Mouse (Mus musculus) midbrain, embryonic 14.5 days (tissue): Measurements from ENCODE around the gene Sycp1. TPM values are rescaled to one million over a fixed set of nuclear protein-coding genes. Genes with fewer than 3 reads are reported as not detected.

Experiments
- ATAC-seq: fragments of 200-750 bp; cut with Nextera tagmentation; 2 replicates; pipeline ENCODE4 v1.8.0; 2017; ENCODE audit warnings: moderate number of reproducible peaks, moderate library complexity; ENCODE audit not compliant: low FRiP score, low TSS enrichment
- DNase-seq: peaks from one replicate; pipeline ENCODE4 v3.0.0-alpha.2; 2015
- H3K27ac ChIP-seq: fragments of 300-500 bp; sonication (generic); replicated peaks from 2 replicates; pipeline ENCODE4 v1.5.1; 2014; ENCODE audit warnings: mild to moderate bottlenecking, low read depth, low read length, moderate library complexity
- H3K27me3 ChIP-seq: fragments of 300-500 bp; sonication (generic); 2 replicates; pipeline ENCODE4 v1.6.1; 2014; ENCODE audit warnings: low read length, control low read depth, mixed read lengths; ENCODE audit not compliant: control insufficient read depth, insufficient read depth
- H3K36me3 ChIP-seq: fragments of 300-500 bp; sonication (generic); 2 replicates; pipeline ENCODE4 v1.6.1; 2014; ENCODE audit warnings: low read length, control low read depth; ENCODE audit not compliant: control insufficient read depth, insufficient read depth
- H3K4me1 ChIP-seq: fragments of 300-500 bp; sonication (generic); 2 replicates; pipeline ENCODE4 v1.6.1; 2014; ENCODE audit warnings: mild to moderate bottlenecking, antibody characterized with exemption, low read length, control low read depth; ENCODE audit not compliant: control insufficient read depth, insufficient read depth
- H3K4me2 ChIP-seq: fragments of 300-500 bp; sonication (generic); 2 replicates; pipeline ENCODE4 v1.6.1; 2014; ENCODE audit warnings: mild to moderate bottlenecking, low read length, moderate library complexity
- H3K4me3 ChIP-seq: fragments of 300-500 bp; sonication (generic); replicated peaks from 2 replicates; pipeline ENCODE4 v1.5.1; 2014; ENCODE audit warnings: low read depth, low read length
- H3K9ac ChIP-seq: fragments of 300-500 bp; sonication (generic); replicated peaks from 2 replicates; pipeline ENCODE4 v1.6.1; 2014; ENCODE audit warnings: mild to moderate bottlenecking, low read length, moderate library complexity
- H3K9me3 ChIP-seq: fragments of 300-500 bp; sonication (generic); 2 replicates; pipeline ENCODE4 v1.6.1; 2016; ENCODE audit warnings: low read length, control low read depth, mixed read lengths; ENCODE audit not compliant: control insufficient read depth
- WGBS: fragments of 180-500 bp; shearing (Covaris S2); extraction: QIAGEN DNeasy Blood & Tissue Kit; methylation state at CpG from one replicate; pipeline ENCODE4 v1.1.7; 2014; 5-methylcytosine and 5-hydroxymethylcytosine counted together
- polyA plus RNA-seq: library from polyadenylated mRNA; unstranded; fragments of >200 nt; fragmentation: Nextera tagmentation; extraction: Ambion mirVana; gene quantifications from 2 replicates; pipeline ENCODE4 v1.2.1, GENCODE M21; 2014

Sycp1 gene
- not detected in 2 replicates for polyA plus RNA-seq

DNA sequence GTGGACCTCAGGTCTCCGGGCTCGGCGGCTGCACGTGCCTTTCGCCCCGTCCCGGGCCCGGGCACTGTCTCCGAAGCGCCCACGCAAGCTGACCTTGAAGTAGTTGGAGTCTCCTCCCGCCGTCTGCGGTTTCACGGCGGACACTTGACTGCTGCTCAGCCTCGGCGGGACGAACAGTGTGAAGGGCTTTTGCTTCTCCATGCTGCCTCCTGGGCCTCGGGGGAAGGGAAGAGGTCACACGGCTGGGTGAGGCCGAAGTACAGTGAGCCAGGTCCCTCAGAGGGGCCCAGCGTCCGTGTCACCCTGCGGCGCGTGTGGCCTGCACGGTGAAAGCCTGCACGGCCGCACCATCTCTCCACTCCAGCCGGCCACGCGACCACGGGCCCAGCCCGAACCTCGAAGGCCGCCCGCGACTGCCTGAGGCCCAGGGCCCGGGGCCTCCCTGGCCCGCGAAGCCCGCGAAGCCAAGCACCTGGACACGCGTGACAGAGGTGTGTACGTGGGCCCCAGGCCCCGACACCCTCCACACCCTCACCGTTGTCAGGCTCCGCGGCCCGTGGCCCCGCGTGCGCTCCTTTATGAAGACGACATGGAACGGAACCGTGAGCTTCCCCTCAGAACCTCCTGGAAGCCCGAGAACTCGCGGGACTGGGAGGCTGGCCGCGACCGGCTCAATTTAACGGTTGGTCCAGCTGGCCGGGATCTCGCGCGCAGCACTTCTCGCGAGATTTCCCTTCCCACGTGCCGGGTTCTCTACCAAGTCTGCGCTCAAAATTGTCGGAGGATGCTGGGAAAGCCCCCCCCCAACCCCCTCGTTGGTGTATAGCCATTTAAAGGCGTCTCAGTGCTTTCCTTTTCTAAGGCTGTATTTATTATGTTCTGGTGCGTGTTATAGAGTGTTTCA is at the start of gene Sycp1:
Gene Sycp1 (minus strand): TSS at position 650 of the 904 bp plus-strand sequence.
- DNase-seq (no peak), ATAC-seq (no peak)
- no peaks in the 10 kb centered on the region for H3K36me3 ChIP-seq
- H3K9me3 ChIP-seq: 0 out of 2 replicates have a peak, but pooled peaks cover 4% of the 10 kb centered on the region
- H3K27me3 ChIP-seq: no peaks in the 10 kb centered on the region
- no peak within 1 kb of the TSS for H3K27ac ChIP-seq
- H3K4me1 ChIP-seq: no peaks in the 10 kb centered on the region
- no peak within 1 kb of the TSS for H3K4me3 ChIP-seq
- no peak within 1 kb of the TSS for H3K4me2 ChIP-seq
- WGBS: 96% methylated on average over 78 of the region's 78 CpGs
- H3K9ac ChIP-seq: no peak within 1 kb of the TSS

GRCm38 (mm10) chr3:102980349-102980736 is 44.4 kb upstream of the Sycp1 start:
- DNase-seq: no peak
- peak overlapping the region; percentile 51 for H3K9ac ChIP-seq
- H3K27ac ChIP-seq: peak overlapping the region; percentile 91
- 0 out of 2 replicates have a peak, but pooled peaks have one; percentile 24 for ATAC-seq
- no peaks in the 10 kb centered on the region for H3K9me3 ChIP-seq
- 0 out of 2 replicates have a peak overlapping the region, but pooled peaks have one; percentile 14 for H3K4me3 ChIP-seq
- H3K27me3 ChIP-seq: no peaks in the 10 kb centered on the region
- no peaks in the 10 kb centered on the region for H3K36me3 ChIP-seq
- 0 out of 2 replicates have a peak, but pooled peaks cover 8% of the 10 kb centered on the region for H3K4me1 ChIP-seq
- 11% methylated on average over 3 of the region's 3 CpGs for whole genome bisulfite sequencing
- peak overlapping the region; percentile 54 for H3K4me2 ChIP-seq

- 0 out of 2 replicates have a peak overlapping the region, but pooled peaks have one; percentile 14 for H3K4me3 ChIP-seq
Observed at GRCm38 (mm10) chr3:102979550-102980348, 43.8 kb upstream of the Sycp1 start.

GRCm38 (mm10) chr3:102976906-102977305 is 41.0 kb upstream of the Sycp1 start:
- no peak for DNase-seq
- H3K4me3 ChIP-seq: no peak overlapping the region
- no peak overlapping the region for H3K4me2 ChIP-seq
- H3K36me3 ChIP-seq: no peaks in the 10 kb centered on the region
- 84% methylated on average over 4 of the region's 4 CpGs for WGBS
- no peak for ATAC-seq
- H3K4me1 ChIP-seq: 0 out of 2 replicates have a peak, but pooled peaks cover 8% of the 10 kb centered on the region
- H3K9me3 ChIP-seq: no peaks in the 10 kb centered on the region
- H3K27ac ChIP-seq: no peak overlapping the region
- H3K9ac ChIP-seq: no peak overlapping the region
- no peaks in the 10 kb centered on the region for H3K27me3 ChIP-seq

More at GRCm38 (mm10) chr3:102979550-102980348, 43.8 kb upstream of the Sycp1 start:
- Histone ChIP-seq H3K9ac (peak overlapping the region; percentile 51), H3K4me1 (0 out of 2 replicates have a peak, but pooled peaks cover 8% of the 10 kb centered on the region), H3K9me3 (no peaks in the 10 kb centered on the region), H3K36me3 (no peaks in the 10 kb centered on the region), H3K4me2 (peak overlapping the region; percentile 54), H3K27me3 (no peaks in the 10 kb centered on the region), H3K27ac (peak overlapping the region; percentile 91)
- peak; percentile 97 for ATAC-seq
- peak; percentile 88 for DNase-seq
- 3% methylated on average over 10 of the region's 10 CpGs for WGBS

GRCm38 (mm10) chr3:102970508-102970907 is 34.6 kb upstream of the Sycp1 start:
- Histone ChIP-seq H3K4me2 (no peak overlapping the region), H3K36me3 (no peaks in the 10 kb centered on the region), H3K9me3 (no peaks in the 10 kb centered on the region), H3K27ac (no peak overlapping the region), H3K4me1 (no peaks in the 10 kb centered on the region), H3K4me3 (no peak overlapping the region), H3K9ac (no peak overlapping the region), H3K27me3 (no peaks in the 10 kb centered on the region)
- DNase-seq: no peak
- ATAC-seq: no peak
- WGBS: 89% methylated on average over 3 of the region's 3 CpGs

DNA sequence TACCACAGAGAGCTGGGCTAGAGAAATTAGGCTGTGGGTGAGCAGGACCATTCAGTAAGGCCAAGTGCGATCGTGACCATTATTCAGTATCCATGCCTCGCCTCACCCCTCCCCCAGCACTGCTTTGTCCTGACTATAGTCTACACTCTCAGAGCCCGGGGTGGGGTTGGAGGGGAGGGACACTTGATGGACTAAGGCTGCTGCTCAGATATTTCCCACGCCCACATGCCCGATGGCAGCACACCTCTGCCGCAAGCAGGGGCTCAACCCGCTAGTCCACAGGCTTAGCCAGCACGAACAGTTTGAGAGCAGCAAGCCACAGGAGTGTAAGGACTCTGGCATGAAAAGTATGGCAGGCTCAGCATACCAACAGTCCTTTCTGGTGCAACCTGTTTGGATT is 34.2 kb upstream of the Sycp1 start:
- no peak overlapping the region for H3K4me3 ChIP-seq
- no peak overlapping the region; the same call in 1 of the 2 replicates for H3K27ac ChIP-seq
- H3K36me3 ChIP-seq: no peaks in the 10 kb centered on the region
- DNase-seq (peak; percentile 24), ATAC-seq (peak; percentile 34; the same call in 1 of the 2 replicates)
- H3K4me1 ChIP-seq: no peaks in the 10 kb centered on the region
- WGBS: 43% methylated on average over 9 of the region's 9 CpGs
- H3K9ac ChIP-seq: no peak overlapping the region
- 0 out of 2 replicates have a peak overlapping the region, but pooled peaks have one; percentile 17 for H3K4me2 ChIP-seq
- H3K27me3 ChIP-seq: no peaks in the 10 kb centered on the region
- no peaks in the 10 kb centered on the region for H3K9me3 ChIP-seq

DNA sequence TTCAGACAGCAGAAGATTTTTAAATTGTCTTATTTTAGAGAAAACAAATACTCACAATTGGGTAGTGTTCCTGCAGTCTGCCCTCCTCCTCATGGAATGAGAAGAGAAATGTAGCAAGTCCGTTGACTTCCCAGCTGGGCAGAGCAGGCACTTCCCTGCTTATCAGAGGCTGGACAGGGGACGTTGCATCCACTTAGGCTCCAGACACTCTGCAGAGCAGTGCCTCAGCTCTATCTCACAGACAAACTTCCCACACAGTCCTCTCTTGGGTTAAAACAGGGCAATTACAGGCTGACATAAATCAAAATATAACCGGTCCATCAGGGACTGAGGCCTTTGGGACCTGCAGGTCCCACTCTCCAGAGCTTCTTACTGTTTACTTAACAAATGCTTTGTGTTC is 28.1 kb upstream of the Sycp1 start, which contains the start of gene Nr1h5:
Gene Nr1h5 (minus strand): TSS at position 101 of the 400 bp plus-strand sequence.
- H3K4me1 ChIP-seq: no peaks in the 10 kb centered on the region
- ATAC-seq: no peak
- no peaks in the 10 kb centered on the region for H3K9me3 ChIP-seq
- H3K9ac ChIP-seq: no peak within 1 kb of the TSS
- H3K27me3 ChIP-seq: no peaks in the 10 kb centered on the region
- no peak for DNase-seq
- no peaks in the 10 kb centered on the region for H3K36me3 ChIP-seq
- H3K4me3 ChIP-seq: no peak within 1 kb of the TSS
- H3K4me2 ChIP-seq: no peak within 1 kb of the TSS
- no peak within 1 kb of the TSS for H3K27ac ChIP-seq
- WGBS: 64% methylated on average over 3 of the region's 3 CpGs

GRCm38 (mm10) chr3:102955596-102955995 is 19.7 kb upstream of the Sycp1 start:
- no peak overlapping the region for H3K4me3 ChIP-seq
- H3K9ac ChIP-seq: no peak overlapping the region
- DNase-seq (no peak), ATAC-seq (no peak)
- H3K4me2 ChIP-seq: no peak overlapping the region
- no peaks in the 10 kb centered on the region for H3K9me3 ChIP-seq
- no peaks in the 10 kb centered on the region for H3K36me3 ChIP-seq
- H3K27me3 ChIP-seq: no peaks in the 10 kb centered on the region
- no peak overlapping the region for H3K27ac ChIP-seq
- no peaks in the 10 kb centered on the region for H3K4me1 ChIP-seq
- 59% methylated on average over 3 of the region's 3 CpGs for WGBS
